8 mouse cellular contexts compared by ENCODE assay signal in the genomic region with DNA sequence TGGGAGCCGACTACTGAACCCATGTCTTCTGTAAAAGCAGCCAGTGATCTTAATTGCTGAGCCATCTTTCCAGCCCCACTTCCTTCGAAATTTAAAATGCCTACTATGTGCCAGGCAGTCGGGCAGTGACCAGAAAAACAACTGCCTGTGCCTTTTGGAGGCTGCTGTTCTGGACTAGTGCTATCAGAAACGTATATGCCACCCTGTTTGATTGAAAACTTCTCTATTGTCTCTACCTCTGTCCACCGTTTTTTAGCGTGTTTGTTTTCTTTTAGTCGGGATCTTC. TPM values are rescaled to one million over a fixed set of nuclear protein-coding genes. Genes with fewer than 3 reads are reported as not detected.
DNase-seq lines count a peak whose midpoint lies in the region; ATAC-seq and TF ChIP-seq lines count a peak whose summit lies in the region.

No protein-coding gene starts in this region.

- no peak for DNase-seq in kidney, postnatal 0 days (ENCODE audit: low spot score)
- no peak for DNase-seq in kidney, adult 18-20 months
- DNase-seq in embryonic facial prominence, embryonic 10.5 days (ENCODE audit: low spot score), result no peak
- no peak for DNase-seq in adrenal gland, adult (ENCODE audit: inconsistent age in 2 of 2, low spot score in 1 of 2)
- no peak for DNase-seq in urinary bladder, postnatal 25 days (ENCODE audit: low spot score)
- DNase-seq in layer of hippocampus, adult 11-12 months (ENCODE audit: low spot score), result no peak

- ATAC-seq in kidney, postnatal 0 days (replicated peaks; ENCODE audit: low FRiP score, low read depth), result no peak
- no peak for ATAC-seq in hindbrain, embryonic 15.5 days (ENCODE audit: low FRiP score, low read depth)
- no peak for ATAC-seq in midbrain, embryonic 15.5 days (replicated peaks)

- H3K9me3 ChIP-seq in kidney, postnatal 0 days (replicated peaks; ENCODE audit: low read length), result no peaks in the 10 kb centered on the region
- no peaks in the 10 kb centered on the region for H3K9me3 ChIP-seq in embryonic facial prominence, embryonic 10.5 days
- no peaks in the 10 kb centered on the region for H3K9me3 ChIP-seq in hindbrain, embryonic 15.5 days
- H3K9me3 ChIP-seq in midbrain, embryonic 15.5 days, result no peaks in the 10 kb centered on the region

- H3K27me3 ChIP-seq in kidney, postnatal 0 days (ENCODE audit: insufficient read depth, low read length), result no peaks in the 10 kb centered on the region
- no peaks in the 10 kb centered on the region for H3K27me3 ChIP-seq in embryonic facial prominence, embryonic 10.5 days (replicated peaks; ENCODE audit: low read depth, poor library complexity, severe bottlenecking)
- H3K27me3 ChIP-seq in hindbrain, embryonic 15.5 days, result no peaks in the 10 kb centered on the region
- no peaks in the 10 kb centered on the region for H3K27me3 ChIP-seq in midbrain, embryonic 15.5 days (replicated peaks)

- H3K9ac ChIP-seq in kidney, postnatal 0 days (ENCODE audit: low read depth, low read length), result peak overlapping the region; percentile 100
- peak overlapping the region; percentile 65 for H3K9ac ChIP-seq in hindbrain, embryonic 15.5 days
- peak overlapping the region; percentile 69 for H3K9ac ChIP-seq in midbrain, embryonic 15.5 days

- H3K36me3 ChIP-seq in kidney, postnatal 0 days (ENCODE audit: insufficient read depth, low read length), result peaks cover 16% of the 10 kb centered on the region; the same call in 1 of the 2 replicates
- H3K36me3 ChIP-seq in embryonic facial prominence, embryonic 10.5 days (replicated peaks), result peaks cover 63% of the 10 kb centered on the region
- peaks cover 36% of the 10 kb centered on the region for H3K36me3 ChIP-seq in hindbrain, embryonic 15.5 days
- peaks cover 19% of the 10 kb centered on the region for H3K36me3 ChIP-seq in midbrain, embryonic 15.5 days (replicated peaks)

- WGBS in kidney, postnatal 0 days, result 32% methylated on average over 7 of the region's 7 CpGs
- WGBS in embryonic facial prominence, embryonic 10.5 days, result 50% methylated on average over 7 of the region's 7 CpGs
- 46% methylated on average over 7 of the region's 7 CpGs for WGBS in hindbrain, embryonic 15.5 days
- WGBS in midbrain, embryonic 15.5 days, result 49% methylated on average over 7 of the region's 7 CpGs

- peaks cover 13% of the 10 kb centered on the region for H3K4me1 ChIP-seq in kidney, postnatal 0 days (replicated peaks; ENCODE audit: insufficient read depth, low read length)
- peaks cover 24% of the 10 kb centered on the region for H3K4me1 ChIP-seq in embryonic facial prominence, embryonic 10.5 days
- peaks cover 49% of the 10 kb centered on the region for H3K4me1 ChIP-seq in hindbrain, embryonic 15.5 days (replicated peaks)
- peaks cover 39% of the 10 kb centered on the region for H3K4me1 ChIP-seq in midbrain, embryonic 15.5 days

- peak overlapping the region; percentile 55 for H3K4me2 ChIP-seq in kidney, postnatal 0 days (ENCODE audit: low read length)
- peak overlapping the region; percentile 75 for H3K4me2 ChIP-seq in hindbrain, embryonic 15.5 days
- peak overlapping the region; percentile 64 for H3K4me2 ChIP-seq in midbrain, embryonic 15.5 days

- no peak for TF ChIP-seq CTCF in kidney, postnatal 0 days (IDR thresholded peaks at IDR 0.05; ENCODE audit: low read depth)

- H3K4me3 ChIP-seq in kidney, postnatal 0 days (replicated peaks; ENCODE audit: low read depth, low read length), result peak overlapping the region; percentile 98
- peak overlapping the region; percentile 97 for H3K4me3 ChIP-seq in embryonic facial prominence, embryonic 10.5 days
- H3K4me3 ChIP-seq in hindbrain, embryonic 15.5 days, result peak overlapping the region; percentile 59
- H3K4me3 ChIP-seq in midbrain, embryonic 15.5 days, result peak overlapping the region; percentile 92

- no peak overlapping the region for H3K27ac ChIP-seq in kidney, postnatal 0 days
- peak overlapping the region; percentile 98 for H3K27ac ChIP-seq in embryonic facial prominence, embryonic 10.5 days (replicated peaks)
- H3K27ac ChIP-seq in hindbrain, embryonic 15.5 days (replicated peaks), result peak overlapping the region; percentile 92
- peak overlapping the region; percentile 91 for H3K27ac ChIP-seq in midbrain, embryonic 15.5 days

RNA-seq across cellular contexts. Expression of gene Elavl1, which starts 0.5 kb away (rescaled TPM):
- 162 and 180 TPM in 2 replicates for polyA plus RNA-seq in kidney, postnatal 0 days (2015; fragmentation: Nextera tagmentation; extraction: Ambion mirVana)
- polyA plus RNA-seq in embryonic facial prominence, embryonic 10.5 days (2016; fragmentation: Nextera tagmentation; extraction: Ambion mirVana), result 362 and 373 TPM in 2 replicates
- 108 and 112 TPM in 2 replicates for polyA plus RNA-seq in hindbrain, embryonic 15.5 days (2015; fragmentation: Nextera tagmentation; extraction: Ambion mirVana)
- polyA plus RNA-seq in midbrain, embryonic 15.5 days (2015; fragmentation: Nextera tagmentation; extraction: Ambion mirVana), result 108 and 111 TPM in 2 replicates

RNA-seq across cellular contexts. Expression of gene Ccl25, which starts 0.7 kb away (rescaled TPM):
- 10.0 and 10.4 TPM in 2 replicates for polyA plus RNA-seq in kidney, postnatal 0 days (2015; fragmentation: Nextera tagmentation; extraction: Ambion mirVana)
- 24.4 and 25.4 TPM in 2 replicates for polyA plus RNA-seq in embryonic facial prominence, embryonic 10.5 days (2016; fragmentation: Nextera tagmentation; extraction: Ambion mirVana)
- polyA plus RNA-seq in hindbrain, embryonic 15.5 days (2015; fragmentation: Nextera tagmentation; extraction: Ambion mirVana), result 17.5 and 20.7 TPM in 2 replicates
- 19.3 and 20.4 TPM in 2 replicates for polyA plus RNA-seq in midbrain, embryonic 15.5 days (2015; fragmentation: Nextera tagmentation; extraction: Ambion mirVana)

RNA-seq across cellular contexts. Expression of gene Timm44, which starts 50.0 kb away (rescaled TPM):
- 61.1 and 64.7 TPM in 2 replicates for polyA plus RNA-seq in kidney, postnatal 0 days (2015; fragmentation: Nextera tagmentation; extraction: Ambion mirVana)
- polyA plus RNA-seq in embryonic facial prominence, embryonic 10.5 days (2016; fragmentation: Nextera tagmentation; extraction: Ambion mirVana), result 64.7 and 73.3 TPM in 2 replicates
- 40.1 and 41.8 TPM in 2 replicates for polyA plus RNA-seq in hindbrain, embryonic 15.5 days (2015; fragmentation: Nextera tagmentation; extraction: Ambion mirVana)
- 46.7 and 48.2 TPM in 2 replicates for polyA plus RNA-seq in midbrain, embryonic 15.5 days (2015; fragmentation: Nextera tagmentation; extraction: Ambion mirVana)
